Mouse (Mus musculus) hindbrain, postnatal 0 days (tissue): Measurements from ENCODE around the gene Gm49027. TPM values are rescaled to one million over a fixed set of nuclear protein-coding genes. Genes with fewer than 3 reads are reported as not detected.
"Not testable (repeated sequence)": the region's sequence is repeated elsewhere in the genome, so short reads cannot be mapped to it uniquely, and the experiment has no call there.

Experiments
- ATAC-seq: fragments of 200-750 bp; cut with Nextera tagmentation; 2 replicates; pipeline ENCODE4 v1.8.0; 2017; ENCODE audit warnings: mild to moderate bottlenecking, moderate TSS enrichment, moderate library complexity
- DNase-seq: peaks from one replicate; pipeline ENCODE4 v3.0.0-alpha.2; 2015; ENCODE audit warnings: low spot score
- H3K27ac ChIP-seq: fragments of 300-500 bp; sonication (generic); 2 replicates; pipeline ENCODE4 v1.5.1; 2014; ENCODE audit warnings: mild to moderate bottlenecking
- H3K27me3 ChIP-seq: fragments of 300-500 bp; sonication (generic); 2 replicates; pipeline ENCODE4 v1.6.1; 2014; ENCODE audit warnings: low read length, mixed read lengths; ENCODE audit not compliant: insufficient read depth
- H3K36me3 ChIP-seq: fragments of 300-500 bp; sonication (generic); 2 replicates; pipeline ENCODE4 v1.6.1; 2014; ENCODE audit warnings: low read length, mixed read lengths; ENCODE audit not compliant: insufficient read depth
- H3K4me1 ChIP-seq: fragments of 300-500 bp; sonication (generic); 2 replicates; pipeline ENCODE4 v1.6.1; 2014; ENCODE audit warnings: antibody characterized with exemption, low read length, mixed read lengths; ENCODE audit not compliant: insufficient read depth
- H3K4me2 ChIP-seq: fragments of 300-500 bp; sonication (generic); 2 replicates; pipeline ENCODE4 v1.6.1; 2014; ENCODE audit warnings: low read depth, mild to moderate bottlenecking, low read length, moderate library complexity, mixed read lengths
- H3K4me3 ChIP-seq: fragments of 300-500 bp; sonication (generic); 2 replicates; pipeline ENCODE4 v1.5.1; 2014; ENCODE audit warnings: low read length
- H3K9ac ChIP-seq: fragments of 300-500 bp; sonication (generic); replicated peaks from 2 replicates; pipeline ENCODE4 v1.6.1; 2014; ENCODE audit warnings: mild to moderate bottlenecking, low read length, moderate library complexity, mixed read lengths
- H3K9me3 ChIP-seq: fragments of 300-500 bp; sonication (generic); 2 replicates; pipeline ENCODE4 v1.6.1; 2016; ENCODE audit warnings: low read length, mixed read lengths
- CTCF ChIP-seq: IDR thresholded peaks from 2 replicates; pipeline ENCODE4 v1.5.1; 2016; ENCODE audit warnings: antibody characterized with exemption, control low read depth, low read depth
- WGBS: fragments of 180-500 bp; shearing (Covaris S2); extraction: QIAGEN DNeasy Blood & Tissue Kit; methylation state at CpG from one replicate; pipeline ENCODE4 v1.1.7; 2014; 5-methylcytosine and 5-hydroxymethylcytosine counted together
- polyA plus RNA-seq: library from polyadenylated mRNA; unstranded; fragments of >200 nt; fragmentation: Nextera tagmentation; extraction: Ambion mirVana; gene quantifications from 2 replicates; pipeline ENCODE4 v1.2.1, GENCODE M21; 2015
- total RNA-seq: library from RNA; depleted of rRNA; stranded (reverse); fragments of >200 nt; gene quantifications from 2 replicates; pipeline ENCODE4 v1.2.3, GENCODE M21; 2014

Gene Gm49027
- total and polyA plus RNA-seq, 2 experiments from 2014 or later: 0.39 to 0.52 TPM

- WGBS: 92% methylated on average over 1 of the region's 1 CpGs
- H3K36me3 ChIP-seq: no peaks in the 10 kb centered on the region; the same call in 1 of the 2 replicates
These were observed 3.1 kb downstream of the Gm49027 start for GRCm38 (mm10) chr5:123522166-123522565.

GRCm38 (mm10) chr5:123521621-123522020 lies 3.7 kb downstream of the Gm49027 start:
- no peak for TF ChIP-seq CTCF
- Histone ChIP-seq H3K27me3 (no peaks in the 10 kb centered on the region), H3K4me2 (no peak overlapping the region), H3K4me1 (peaks cover 9% of the 10 kb centered on the region), H3K4me3 (no peak overlapping the region), H3K36me3 (peaks cover 2% of the 10 kb centered on the region; the same call in 1 of the 2 replicates), H3K9ac (no peak overlapping the region), H3K9me3 (no peaks in the 10 kb centered on the region), H3K27ac (no peak overlapping the region)
- no peak for DNase-seq
- no peak for ATAC-seq
- WGBS: 95% methylated on average over 1 of the region's 1 CpGs

More at GRCm38 (mm10) chr5:123522166-123522565, 3.1 kb downstream of the Gm49027 start:
- Histone ChIP-seq H3K4me1 (peaks cover 9% of the 10 kb centered on the region), H3K9me3 (no peaks in the 10 kb centered on the region), H3K9ac (no peak overlapping the region), H3K27ac (no peak overlapping the region), H3K27me3 (no peaks in the 10 kb centered on the region), H3K4me2 (no peak overlapping the region), H3K4me3 (no peak overlapping the region)
- DNase-seq: no peak
- TF ChIP-seq CTCF: no peak
- no peak for ATAC-seq

DNA sequence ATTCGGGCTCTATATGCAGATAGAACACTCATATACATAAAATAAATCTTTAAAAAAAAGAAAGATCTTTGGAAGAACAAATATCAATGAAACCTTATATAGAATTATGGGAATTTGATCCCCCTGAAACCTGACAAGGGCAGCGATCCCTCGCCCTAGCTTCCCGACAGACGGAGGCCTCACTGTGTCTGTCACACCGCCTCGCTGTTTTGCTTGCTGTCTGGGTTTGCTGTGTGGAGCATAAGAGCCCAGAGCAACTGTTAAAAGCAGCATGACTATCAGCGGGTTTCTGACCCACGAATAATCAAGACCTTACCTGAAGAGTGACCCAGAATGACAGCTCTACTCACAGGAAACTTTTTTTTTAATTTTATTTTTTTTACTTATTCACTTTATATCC lies 4.6 kb downstream of the Gm49027 start:
- Histone ChIP-seq H3K4me2 (no peak overlapping the region), H3K9me3 (no peaks in the 10 kb centered on the region), H3K4me1 (peaks cover 9% of the 10 kb centered on the region), H3K9ac (no peak overlapping the region), H3K36me3 (peaks cover 10% of the 10 kb centered on the region; the same call in 1 of the 2 replicates), H3K4me3 (no peak overlapping the region), H3K27me3 (no peaks in the 10 kb centered on the region), H3K27ac (no peak overlapping the region)
- ATAC-seq: no peak
- WGBS: 93% methylated on average over 9 of the region's 9 CpGs
- no peak for DNase-seq
- TF ChIP-seq CTCF: no peak

- Histone ChIP-seq H3K4me1 (no peaks in the 10 kb centered on the region), H3K4me3 (no peak overlapping the region), H3K36me3 (peaks cover 29% of the 10 kb centered on the region; the same call in 1 of the 2 replicates), H3K9me3 (no peaks in the 10 kb centered on the region), H3K4me2 (no peak overlapping the region), H3K27ac (no peak overlapping the region), H3K27me3 (no peaks in the 10 kb centered on the region), H3K9ac (no peak overlapping the region)
- 91% methylated on average over 5 of the region's 5 CpGs for WGBS
- no peak for TF ChIP-seq CTCF
- ATAC-seq (no peak), DNase-seq (no peak)
These were observed 10.4 kb downstream of the Gm49027 start for GRCm38 (mm10) chr5:123514871-123515270.

GRCm38 (mm10) chr5:123512102-123512501 lies 13.2 kb downstream of the Gm49027 start:
- peaks cover 29% of the 10 kb centered on the region; the same call in 1 of the 2 replicates for H3K36me3 ChIP-seq
- H3K4me3 ChIP-seq: no peak overlapping the region
- H3K4me2 ChIP-seq: no peak overlapping the region
- no peak for DNase-seq
- no peak for TF ChIP-seq CTCF
- no peaks in the 10 kb centered on the region for H3K9me3 ChIP-seq
- no peak overlapping the region for H3K27ac ChIP-seq
- H3K27me3 ChIP-seq: no peaks in the 10 kb centered on the region
- H3K9ac ChIP-seq: no peak overlapping the region
- peaks cover 4% of the 10 kb centered on the region; the same call in 1 of the 2 replicates for H3K4me1 ChIP-seq
- 76% methylated on average over 3 of the region's 3 CpGs for WGBS
- ATAC-seq: no peak

GRCm38 (mm10) chr5:123511426-123511825 lies 13.9 kb downstream of the Gm49027 start:
- not testable (repeated sequence) for DNase-seq, H3K4me3 ChIP-seq, H3K4me2 ChIP-seq, H3K27ac ChIP-seq, H3K9me3 ChIP-seq, ATAC-seq, H3K4me1 ChIP-seq, H3K27me3 ChIP-seq, H3K9ac ChIP-seq
- peaks cover 26% of the 10 kb centered on the region; the same call in 1 of the 2 replicates for H3K36me3 ChIP-seq
- WGBS: 75% methylated on average over 3 of the region's 3 CpGs

DNA sequence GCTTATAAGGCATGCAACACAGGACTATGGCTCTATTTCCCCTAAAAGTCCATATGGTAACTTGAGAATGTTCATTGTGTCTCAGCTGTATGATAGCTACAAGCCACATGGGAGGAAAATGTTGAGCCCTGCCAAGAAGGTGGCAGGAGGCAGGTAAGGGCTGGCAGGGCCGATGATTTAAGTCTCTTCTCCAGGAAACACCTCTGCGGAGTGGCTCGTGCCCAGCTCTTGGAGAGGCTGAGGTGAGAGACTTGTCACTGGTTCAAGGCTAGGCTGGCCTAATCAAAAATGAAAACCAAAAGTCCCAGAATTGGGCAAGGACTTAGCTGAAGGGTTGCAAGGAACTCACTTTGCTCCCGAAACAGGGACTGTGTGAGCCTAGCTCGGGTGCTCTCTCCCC lies 15.1 kb downstream of the Gm49027 start, which contains the start of gene B3gnt4:
B3gnt4 (plus strand) TSS at position 301 of the 400 bp plus-strand sequence.
- ATAC-seq (no peak), DNase-seq (no peak)
- 85% methylated on average over 5 of the region's 5 CpGs for WGBS
- peak within 1 kb of the TSS; percentile 84 for H3K4me2 ChIP-seq
- H3K9me3 ChIP-seq: no peaks in the 10 kb centered on the region
- no peaks in the 10 kb centered on the region for H3K27me3 ChIP-seq
- H3K36me3 ChIP-seq: peaks cover 15% of the 10 kb centered on the region; the same call in 1 of the 2 replicates
- no peak within 1 kb of the TSS for H3K9ac ChIP-seq
- peaks cover 4% of the 10 kb centered on the region; the same call in 1 of the 2 replicates for H3K4me1 ChIP-seq
- H3K27ac ChIP-seq: no peak within 1 kb of the TSS
- no peak within 1 kb of the TSS for H3K4me3 ChIP-seq
- TF ChIP-seq CTCF: no peak
